Mouse (Mus musculus): Measurements from ENCODE around the gene Anxa5. TPM values are rescaled to one million over a fixed set of nuclear protein-coding genes. Genes with fewer than 3 reads are reported as not detected.

The Anxa5 gene
- total RNA-seq, 2 experiments from 2014 or later, result 34.6 to 34.7 TPM

- no peak for DNase-seq (ENCODE audit: low spot score in 2 of 2)
Observed at GRCm38 (mm10) chr3:36488899-36489589, 13.3 kb upstream of the Anxa5 start.

GRCm38 (mm10) chr3:36488367-36488766 is 12.7 kb upstream of the Anxa5 start:
- no peak for DNase-seq (ENCODE audit: low spot score in 2 of 2)

GRCm38 (mm10) chr3:36486881-36487280 is 11.2 kb upstream of the Anxa5 start:
- no peak for DNase-seq (ENCODE audit: low spot score in 2 of 2)

DNA sequence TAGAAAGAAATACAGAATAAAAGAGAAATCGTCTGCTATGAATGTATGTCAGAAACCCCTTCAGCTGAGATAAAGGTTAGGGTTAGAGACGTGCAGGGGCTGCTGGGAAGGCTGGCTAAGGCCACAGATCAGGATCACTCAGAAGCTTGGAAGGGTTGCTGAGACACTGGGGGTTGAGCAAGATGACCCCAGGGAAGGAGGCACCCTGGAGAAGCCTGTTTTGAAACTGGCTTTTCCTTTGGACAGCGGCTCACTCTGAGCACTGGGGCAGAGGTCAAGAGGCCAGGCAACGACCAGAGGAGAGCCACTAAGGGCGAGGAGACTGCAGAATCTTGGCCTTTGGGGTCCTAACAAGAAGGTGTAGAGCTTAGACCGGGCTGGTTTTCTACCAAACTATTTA is 10.5 kb upstream of the Anxa5 start:
- DNase-seq (ENCODE audit: low spot score in 2 of 2), result no peak

GRCm38 (mm10) chr3:36484292-36484691 is 8.6 kb upstream of the Anxa5 start:
- no peak for DNase-seq (ENCODE audit: low spot score in 2 of 2)

DNA sequence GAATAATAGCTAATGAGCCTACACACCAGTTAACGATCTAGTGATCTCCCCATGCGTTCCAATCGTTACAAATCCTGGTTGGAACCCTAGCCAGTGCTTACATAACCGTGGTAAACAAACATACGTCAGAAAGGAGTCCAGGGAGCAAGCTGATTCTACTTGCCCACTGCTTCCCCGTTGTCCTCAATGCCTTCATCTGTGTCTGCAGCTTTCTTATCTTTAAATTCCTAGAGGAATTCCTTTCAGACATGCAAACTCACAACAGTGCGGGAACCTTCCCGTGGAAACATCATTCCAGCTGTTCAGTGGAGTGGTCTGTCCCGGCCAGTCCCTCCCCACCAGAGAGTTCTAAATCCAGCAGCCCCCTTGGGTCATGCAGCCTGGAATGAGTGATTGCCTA is 7.2 kb upstream of the Anxa5 start:
- no peak for DNase-seq (ENCODE audit: low spot score in 2 of 2)

DNA sequence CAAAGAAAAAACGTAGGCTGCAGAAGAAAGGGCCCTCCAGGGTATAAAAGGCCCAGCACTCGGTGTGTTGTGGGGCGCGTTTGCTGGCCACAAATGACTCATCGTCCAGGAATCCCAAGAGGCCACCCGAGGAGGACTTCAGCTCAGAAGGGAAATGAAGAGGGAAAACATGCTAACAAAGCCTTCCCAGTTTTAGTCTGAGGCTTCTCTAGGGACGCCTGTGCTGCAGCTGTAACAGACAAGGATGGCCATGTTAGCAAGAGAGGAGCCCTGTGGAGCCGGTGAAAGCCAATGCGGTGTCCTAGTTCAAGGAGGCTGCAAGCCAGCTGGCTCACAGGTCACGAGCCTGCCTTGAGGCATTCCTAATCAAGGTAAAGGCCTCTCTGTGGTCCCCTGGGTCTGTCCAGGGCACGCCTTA is 6.1 kb upstream of the Anxa5 start:
- peak; percentile 28 to 48 for DNase-seq (ENCODE audit: low spot score in 2 of 2)

GRCm38 (mm10) chr3:36480486-36480885 is 4.8 kb upstream of the Anxa5 start:
- DNase-seq (ENCODE audit: low spot score in 2 of 2), result no peak

- DNase-seq (ENCODE audit: low spot score in 2 of 2), result no peak
Observed at GRCm38 (mm10) chr3:36478776-36479175, 3.1 kb upstream of the Anxa5 start.

- DNase-seq (ENCODE audit: low spot score in 2 of 2), result no peak
Observed at GRCm38 (mm10) chr3:36476261-36477155, 814 bp upstream of the Anxa5 start.

- DNase-seq (ENCODE audit: low spot score in 2 of 2), result peak; percentile 25 to 28
Observed at GRCm38 (mm10) chr3:36474938-36475483, 683 bp downstream of the Anxa5 start.

GRCm38 (mm10) chr3:36474421-36474820 is 1.3 kb downstream of the Anxa5 start:
- DNase-seq (ENCODE audit: low spot score in 2 of 2), result no peak

DNA sequence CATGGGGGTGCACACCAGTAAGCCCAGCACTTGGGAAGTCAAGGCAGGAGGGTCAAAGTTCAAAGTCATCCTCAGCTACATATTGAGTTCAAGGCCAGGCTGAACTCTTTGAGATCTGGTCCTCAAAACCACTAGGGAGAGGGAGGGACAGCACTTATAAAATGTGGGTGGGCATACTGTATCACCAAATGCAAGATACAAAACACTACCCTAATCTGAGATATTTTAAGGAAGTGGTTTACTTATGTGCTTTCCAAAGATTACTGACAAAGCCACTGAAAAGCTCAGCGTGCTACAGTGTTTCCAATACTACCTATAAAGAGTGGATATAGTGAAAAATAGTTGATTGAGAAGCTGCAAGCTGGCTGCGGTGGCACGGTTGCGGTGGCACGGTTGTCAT is 2.5 kb downstream of the Anxa5 start:
- DNase-seq (ENCODE audit: low spot score in 2 of 2), result no peak

DNA sequence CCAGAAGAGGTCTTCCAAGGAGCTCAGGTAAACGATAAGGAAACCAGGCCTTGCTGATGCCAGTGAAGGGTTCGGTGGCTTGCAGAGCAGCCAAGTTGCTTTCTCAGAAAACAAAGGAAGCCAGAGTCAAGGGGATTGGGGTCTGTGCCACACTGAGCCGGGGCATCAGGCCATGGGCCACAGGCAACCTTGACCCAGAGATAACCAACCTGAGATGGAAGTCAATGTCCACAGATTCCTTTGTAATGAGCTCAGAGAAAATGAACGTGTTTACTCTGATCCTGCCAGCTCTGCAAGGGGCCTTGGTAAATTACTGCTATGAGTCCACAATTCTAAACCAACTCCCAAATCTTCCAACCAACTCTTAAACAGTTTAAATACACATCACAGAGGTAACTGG is 3.8 kb downstream of the Anxa5 start:
- DNase-seq (ENCODE audit: low spot score in 2 of 2), result no peak

DNA sequence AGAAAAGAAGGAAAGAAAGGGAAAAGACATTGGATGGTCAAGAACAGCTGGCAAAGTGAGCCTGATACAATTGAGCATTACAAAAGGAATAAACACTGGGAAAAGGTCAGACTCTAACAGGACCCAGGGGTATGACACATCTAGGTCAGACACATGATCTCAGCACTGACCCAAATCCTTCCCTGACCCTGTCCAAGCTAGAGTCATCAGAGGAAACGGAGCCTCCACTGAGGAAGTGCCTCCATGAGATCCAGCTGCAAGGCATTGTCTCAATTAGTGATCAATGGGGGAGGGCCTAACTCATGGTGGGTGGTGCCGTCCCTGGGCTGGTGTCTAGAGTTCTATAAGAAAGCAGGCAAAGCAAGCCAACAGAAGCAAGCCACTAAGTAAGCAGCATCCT is 6.8 kb downstream of the Anxa5 start:
- DNase-seq (ENCODE audit: low spot score in 2 of 2), result no peak

GRCm38 (mm10) chr3:36467632-36468031 is 8.1 kb downstream of the Anxa5 start:
- no peak for DNase-seq (ENCODE audit: low spot score in 2 of 2)

DNA sequence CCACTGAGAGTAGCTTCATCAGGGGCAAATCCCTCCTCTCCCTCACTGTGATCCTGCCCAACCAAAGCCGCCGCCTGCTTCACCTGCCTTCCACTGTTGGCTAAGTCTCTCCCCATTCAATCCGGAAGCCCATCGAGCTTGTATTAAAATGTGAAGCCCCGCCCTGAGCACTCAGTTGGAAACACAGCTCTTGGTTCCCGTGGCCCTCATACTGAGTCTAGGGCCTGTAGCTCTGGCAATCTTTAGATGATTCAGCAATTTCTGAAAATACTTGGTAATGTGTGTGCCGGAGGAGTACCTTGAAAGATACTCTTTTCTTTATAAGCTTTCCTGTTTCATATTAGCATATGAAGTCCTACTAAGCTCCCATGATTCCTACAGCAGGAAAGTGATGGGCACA is 10.2 kb downstream of the Anxa5 start:
- no peak for DNase-seq (ENCODE audit: low spot score in 2 of 2)

GRCm38 (mm10) chr3:36462348-36462747 is 13.3 kb downstream of the Anxa5 start:
- DNase-seq (ENCODE audit: low spot score in 2 of 2), result no peak

- DNase-seq (ENCODE audit: low spot score in 2 of 2), result no peak
Observed at GRCm38 (mm10) chr3:36461819-36462218, 13.9 kb downstream of the Anxa5 start.

- no peak for DNase-seq (ENCODE audit: low spot score in 2 of 2)
Observed at GRCm38 (mm10) chr3:36460717-36461116, 15.0 kb downstream of the Anxa5 start.

- DNase-seq (ENCODE audit: low spot score in 2 of 2), result no peak
Observed at GRCm38 (mm10) chr3:36455566-36455965, 20.1 kb downstream of the Anxa5 start.

DNA sequence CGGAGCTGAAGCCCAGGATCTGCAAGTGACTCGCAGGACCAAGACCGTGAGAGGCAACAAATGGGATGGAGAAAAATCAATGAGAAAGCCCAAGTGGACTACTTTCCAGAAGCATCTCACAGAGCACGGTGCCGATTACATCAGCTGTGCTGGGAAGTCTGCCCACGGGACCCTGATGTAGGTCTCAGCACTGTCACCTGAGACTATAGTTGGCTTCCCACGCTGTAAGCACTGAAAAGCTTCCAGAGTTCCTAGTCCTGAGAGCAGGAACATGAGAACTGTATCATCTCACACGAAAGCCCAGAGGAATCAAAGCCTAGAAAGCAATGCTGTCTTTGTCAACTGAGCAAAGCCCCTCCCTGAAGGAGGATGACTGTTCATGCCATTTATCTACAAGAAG is 20.6 kb downstream of the Anxa5 start:
- DNase-seq (ENCODE audit: low spot score in 2 of 2), result no peak
